Mouse (Mus musculus) megakaryocyte, embryonic 14.5 days (primary cell): ENCODE results near the gene Scfd2. TPM values are rescaled to one million over a fixed set of nuclear protein-coding genes. Genes with fewer than 3 reads are reported as not detected.

Experiments
- H3K27me3 ChIP-seq: replicated peaks from 2 replicates; pipeline ENCODE3; 2012; ENCODE audit warnings: inconsistent platforms
- H3K36me3 ChIP-seq: replicated peaks from 2 replicates; pipeline ENCODE3; 2012; ENCODE audit warnings: low read length, inconsistent platforms, mixed read lengths
- H3K4me1 ChIP-seq: 2 replicates; pipeline ENCODE4 v1.6.1; 2012; ENCODE audit warnings: inconsistent platforms
- H3K4me3 ChIP-seq: replicated peaks from 2 replicates; pipeline ENCODE3; 2012; ENCODE audit warnings: moderate library complexity, mild to moderate bottlenecking, inconsistent platforms
- H3K9me3 ChIP-seq: 2 replicates; pipeline ENCODE4 v1.6.1; 2012; ENCODE audit warnings: inconsistent platforms
- FLI1 ChIP-seq: IDR thresholded peaks from 2 replicates; pipeline ENCODE4 v1.6.1; 2012; ENCODE audit warnings: low read length, inconsistent platforms, mixed read lengths
- GATA1 ChIP-seq: IDR thresholded peaks from 3 replicates; pipeline ENCODE4 v1.6.1; 2012; ENCODE audit warnings: mixed read lengths, low read length, inconsistent platforms, borderline replicate concordance
- polyA plus RNA-seq: library from polyadenylated mRNA; stranded (reverse); fragments of >175 nt; gene quantifications from 2 replicates; pipeline ENCODE4 v1.2.3, GENCODE M21; 2012; ENCODE audit warnings: low replicate concordance; ENCODE audit not compliant: insufficient read depth

Scfd2 gene
- polyA plus RNA-seq, 1 experiment: 2.5 TPM

GRCm38 (mm10) chr5:74188076-74188475 lies 343.5 kb downstream of the Scfd2 start:
- peaks cover 78% of the 10 kb centered on the region for H3K27me3 ChIP-seq
- H3K4me3 ChIP-seq: no peak overlapping the region
- no peaks in the 10 kb centered on the region for H3K36me3 ChIP-seq
- TF ChIP-seq FLI1: no peak
- TF ChIP-seq GATA1: no peak
- H3K9me3 ChIP-seq: no peaks in the 10 kb centered on the region
- peaks cover 19% of the 10 kb centered on the region for H3K4me1 ChIP-seq

DNA sequence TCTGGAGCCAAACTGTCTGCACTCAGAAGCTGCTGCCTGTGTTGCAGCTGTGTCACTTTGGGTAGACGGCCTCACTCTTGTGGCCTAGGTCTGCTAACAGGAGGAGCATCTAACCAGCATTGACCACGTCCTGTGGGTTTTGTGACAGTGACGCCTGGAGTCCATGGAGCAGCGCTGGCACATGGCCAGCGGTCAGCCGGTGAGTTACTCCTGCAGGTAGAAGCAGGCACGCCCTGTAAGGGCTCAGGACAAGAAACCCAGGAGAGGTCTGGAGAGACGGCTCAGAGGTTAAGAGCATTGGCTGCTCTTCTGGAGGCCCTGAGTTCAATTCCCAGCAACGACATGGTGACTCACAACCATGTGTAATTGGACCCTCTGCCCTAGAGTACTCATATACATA lies 347.0 kb downstream of the Scfd2 start:
- Histone ChIP-seq H3K27me3 (peaks cover 78% of the 10 kb centered on the region), H3K9me3 (no peaks in the 10 kb centered on the region), H3K4me1 (peaks cover 9% of the 10 kb centered on the region), H3K4me3 (no peak overlapping the region), H3K36me3 (no peaks in the 10 kb centered on the region)
- TF ChIP-seq FLI1: no peak
- no peak for TF ChIP-seq GATA1

- Histone ChIP-seq H3K36me3 (no peaks in the 10 kb centered on the region), H3K9me3 (no peaks in the 10 kb centered on the region), H3K4me1 (peaks cover 9% of the 10 kb centered on the region), H3K27me3 (peaks cover 75% of the 10 kb centered on the region), H3K4me3 (no peak overlapping the region)
- no peak for TF ChIP-seq FLI1
Observed at GRCm38 (mm10) chr5:74183118-74183517, 348.4 kb downstream of the Scfd2 start.

- Histone ChIP-seq H3K4me3 (no peak overlapping the region), H3K36me3 (no peaks in the 10 kb centered on the region), H3K27me3 (peaks cover 78% of the 10 kb centered on the region), H3K9me3 (no peaks in the 10 kb centered on the region), H3K4me1 (peaks cover 9% of the 10 kb centered on the region)
- no peak for TF ChIP-seq FLI1
- TF ChIP-seq GATA1: no peak
Observed at GRCm38 (mm10) chr5:74180216-74180615, 351.3 kb downstream of the Scfd2 start.

DNA sequence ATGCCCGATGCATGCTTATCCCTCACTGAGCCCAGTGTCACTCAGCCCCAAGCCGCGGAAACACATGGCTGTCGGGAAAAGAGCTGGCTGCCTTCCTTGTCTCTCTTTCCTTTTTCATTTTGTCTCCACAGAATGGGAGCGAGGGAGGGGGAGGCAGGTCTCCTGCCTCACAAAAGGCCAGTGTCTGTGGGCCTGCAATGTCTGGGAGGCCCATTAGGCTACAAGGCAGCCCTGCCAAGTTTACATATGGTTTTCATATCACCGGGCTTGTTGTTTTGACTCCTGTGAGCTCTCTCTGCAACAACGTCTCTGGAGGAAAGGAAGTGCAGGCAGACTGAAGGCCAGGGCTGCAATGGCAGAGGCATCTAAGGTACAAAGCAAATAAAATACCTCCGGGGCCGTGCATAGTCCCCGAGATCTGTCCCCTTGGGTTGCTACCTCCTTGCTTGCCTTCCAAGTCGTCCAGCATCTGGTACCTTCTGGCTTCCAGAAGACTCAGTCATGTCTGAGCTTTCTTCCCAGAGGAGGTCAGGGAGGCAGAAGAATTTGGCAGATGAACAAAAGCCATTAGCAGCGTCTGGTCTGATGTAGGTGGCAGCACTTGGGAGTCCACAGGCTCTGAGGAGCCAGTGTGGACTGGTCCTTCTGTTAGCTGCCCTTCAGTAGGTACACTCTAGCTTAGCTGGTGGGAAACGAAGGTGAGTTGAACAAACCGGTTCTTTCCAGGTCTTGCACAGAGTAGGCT lies 355.9 kb downstream of the Scfd2 start:
- Histone ChIP-seq H3K9me3 (no peaks in the 10 kb centered on the region), H3K4me1 (peaks cover 6% of the 10 kb centered on the region), H3K4me3 (no peak overlapping the region), H3K27me3 (peaks cover 67% of the 10 kb centered on the region), H3K36me3 (no peaks in the 10 kb centered on the region)
- TF ChIP-seq GATA1 (no peak), FLI1 (no peak)

GRCm38 (mm10) chr5:74173162-74173844 lies 358.3 kb downstream of the Scfd2 start:
- Histone ChIP-seq H3K4me1 (peaks cover 6% of the 10 kb centered on the region), H3K9me3 (no peaks in the 10 kb centered on the region), H3K4me3 (no peak overlapping the region), H3K36me3 (no peaks in the 10 kb centered on the region), H3K27me3 (peaks cover 69% of the 10 kb centered on the region)
- no peak for TF ChIP-seq FLI1
- no peak for TF ChIP-seq GATA1

GRCm38 (mm10) chr5:74172208-74172607 lies 359.4 kb downstream of the Scfd2 start:
- H3K27me3 ChIP-seq: peaks cover 69% of the 10 kb centered on the region
- H3K36me3 ChIP-seq: no peaks in the 10 kb centered on the region
- TF ChIP-seq GATA1 (no peak), FLI1 (no peak)
- H3K9me3 ChIP-seq: no peaks in the 10 kb centered on the region
- H3K4me3 ChIP-seq: no peak overlapping the region
- peaks cover 6% of the 10 kb centered on the region for H3K4me1 ChIP-seq

DNA sequence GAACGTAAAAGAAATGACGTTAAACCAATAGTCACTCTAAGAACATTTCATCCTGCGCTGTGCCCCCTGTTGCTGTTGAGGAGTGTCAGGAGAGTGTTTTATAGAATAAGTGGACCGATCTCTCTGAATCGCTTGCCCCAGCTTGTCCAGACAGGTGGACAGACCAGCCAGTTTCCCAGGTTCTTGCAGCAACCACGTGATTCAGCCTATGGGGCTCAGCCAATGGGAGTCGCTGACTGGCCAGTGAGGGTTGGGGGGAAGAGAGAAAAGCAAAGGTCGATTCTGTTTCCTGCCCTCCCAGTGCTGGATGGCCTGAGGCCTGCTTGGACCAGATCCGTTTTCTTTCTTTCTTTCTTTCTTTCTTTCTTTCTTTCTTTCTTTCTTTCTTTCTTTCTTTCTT lies 359.8 kb downstream of the Scfd2 start:
- no peaks in the 10 kb centered on the region for H3K9me3 ChIP-seq
- peaks cover 8% of the 10 kb centered on the region for H3K4me1 ChIP-seq
- H3K4me3 ChIP-seq: no peak overlapping the region
- H3K27me3 ChIP-seq: peaks cover 66% of the 10 kb centered on the region
- H3K36me3 ChIP-seq: no peaks in the 10 kb centered on the region
- TF ChIP-seq GATA1 (no peak), FLI1 (no peak)

DNA sequence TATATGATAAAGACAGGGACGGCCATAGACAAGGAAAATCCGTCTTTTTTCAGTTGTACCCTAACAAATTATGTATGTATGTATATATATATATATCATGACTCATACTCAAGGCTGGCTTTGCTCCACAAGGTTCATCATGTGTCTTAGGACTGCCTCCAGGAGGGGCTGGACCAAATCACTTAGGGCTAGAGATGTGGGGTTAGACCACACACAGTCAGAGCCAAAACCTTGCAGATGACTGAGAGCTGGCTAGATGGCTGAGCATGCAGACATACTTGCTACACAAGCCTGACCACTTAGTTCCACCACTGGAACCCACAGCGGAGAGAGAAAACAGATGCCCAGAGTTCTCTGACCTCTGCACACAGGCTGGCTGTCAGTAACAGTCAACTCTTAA lies 363.5 kb downstream of the Scfd2 start:
- Histone ChIP-seq H3K9me3 (no peaks in the 10 kb centered on the region), H3K27me3 (peaks cover 74% of the 10 kb centered on the region), H3K4me3 (no peak overlapping the region), H3K4me1 (peaks cover 10% of the 10 kb centered on the region), H3K36me3 (no peaks in the 10 kb centered on the region)
- TF ChIP-seq FLI1 (no peak), GATA1 (no peak)

DNA sequence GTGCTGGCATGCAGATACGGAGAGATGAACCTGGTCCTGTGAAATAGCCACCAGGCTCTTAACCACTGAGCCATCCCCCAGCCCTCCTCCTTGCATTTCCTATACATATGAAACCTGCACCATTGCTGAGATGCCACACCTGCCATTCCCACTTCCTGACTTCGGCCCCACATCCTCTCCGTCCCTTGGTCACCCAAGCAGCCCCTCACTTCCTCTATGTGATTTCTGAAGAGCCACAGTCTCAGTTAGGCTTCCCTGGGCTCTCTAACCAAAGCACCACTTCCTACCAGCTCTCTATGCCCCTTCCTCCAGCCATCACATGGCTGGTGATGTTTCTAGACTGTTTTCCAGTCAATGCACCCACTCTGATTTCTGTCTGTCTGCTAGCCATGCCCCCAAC lies 364.9 kb downstream of the Scfd2 start:
- Histone ChIP-seq H3K36me3 (no peaks in the 10 kb centered on the region), H3K9me3 (no peaks in the 10 kb centered on the region), H3K27me3 (peaks cover 78% of the 10 kb centered on the region), H3K4me3 (no peak overlapping the region), H3K4me1 (peaks cover 9% of the 10 kb centered on the region; the same call in 1 of the 2 replicates)
- TF ChIP-seq FLI1 (no peak), GATA1 (no peak)
